Mouse (Mus musculus) lung, adult 2 months (tissue): ENCODE data around the gene Il1r1.

ENCODE experiments used
- CTCF ChIP-seq: fragments of 200-500 bp; IDR thresholded peaks from 2 replicates; pipeline ENCODE4 v1.5.1; 2011; ENCODE audit warnings: mild to moderate bottlenecking, low read length, control low read depth; ENCODE audit not compliant: insufficient read depth
- POLR2A ChIP-seq: fragments of 200-500 bp; IDR thresholded peaks from 2 replicates; pipeline ENCODE4 v1.6.1; 2011; ENCODE audit warnings: low read depth, mild to moderate bottlenecking, control low read depth, low read length, borderline replicate concordance; ENCODE audit errors: extremely low read depth

DNA sequence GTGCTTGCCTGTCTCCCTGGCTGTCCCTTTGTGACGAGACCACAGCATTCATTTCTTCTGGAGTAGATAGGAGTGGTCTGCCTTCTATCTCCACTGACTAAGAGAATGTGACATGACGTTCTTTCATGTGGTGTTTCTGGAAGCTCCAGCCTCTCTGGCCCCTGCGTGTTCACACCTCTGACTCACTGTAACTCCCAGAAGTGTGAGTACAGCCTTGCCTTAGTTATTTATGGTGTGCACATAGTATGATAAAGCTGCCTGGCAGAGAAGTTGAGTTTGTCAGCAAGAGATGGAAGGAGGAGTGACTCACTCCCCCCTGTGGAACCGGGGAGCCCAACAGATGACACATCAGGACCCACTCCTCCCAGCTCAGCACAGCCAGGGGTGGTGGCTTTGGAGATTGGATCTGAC, 133.9 kb downstream of the Il1r1 start:
- TF ChIP-seq CTCF (no peak), POLR2A (no peak)
